Mouse (Mus musculus): ENCODE results near the gene Cd63.

DNA sequence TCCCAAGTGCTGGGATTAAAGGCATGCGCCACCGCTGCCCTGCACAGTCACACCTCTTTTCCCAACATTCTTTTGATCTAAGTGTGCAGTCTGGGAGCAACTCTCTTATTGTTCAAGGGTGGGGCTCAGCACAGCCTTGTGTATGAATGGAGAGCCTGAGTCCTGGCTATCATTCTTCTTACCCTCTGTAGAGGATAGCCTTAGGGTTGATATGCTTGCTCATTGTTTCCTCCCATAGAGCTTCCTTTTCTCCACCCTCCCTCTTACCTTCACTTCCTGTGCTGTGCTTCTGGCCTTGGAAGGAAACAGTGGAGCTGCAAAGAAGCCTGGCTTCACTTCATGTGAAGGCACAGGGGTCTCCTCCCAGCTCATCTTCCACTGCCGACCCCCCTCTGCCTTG, at the start of gene Cd63:
- TF ChIP-seq CTCF (conservative IDR thresholded peaks at IDR 0.05 in 1 of 2, IDR thresholded peaks at IDR 0.05 in 1 of 2; ENCODE audit: low read depth in 2 of 2, low read length in 2 of 2): no peak
- TF ChIP-seq EP300 (IDR thresholded peaks at IDR 0.05; ENCODE audit: low read length): no peak
- TF ChIP-seq POLR2A (IDR thresholded peaks at IDR 0.05; ENCODE audit: low read depth, low read length): no peak
- no peak for TF ChIP-seq ZMIZ1 (IDR thresholded peaks at IDR 0.05; ENCODE audit: low read depth, low read length)
- no peak for TF ChIP-seq USF2 (conservative IDR thresholded peaks at IDR 0.05; ENCODE audit: low read depth, low read length)
- no peak for TF ChIP-seq MEF2A (IDR thresholded peaks at IDR 0.05; ENCODE audit: borderline replicate concordance, low read depth, low read length)
- no peak for TF ChIP-seq USF1 (IDR thresholded peaks at IDR 0.05; ENCODE audit: low read depth, low read length)
- TF ChIP-seq ETS1 (conservative IDR thresholded peaks at IDR 0.05; ENCODE audit: low read depth, low read length): no peak
